Mouse (Mus musculus): ENCODE data around the gene Gm29609.
"Not testable (repeated sequence)": the region's sequence is repeated elsewhere in the genome, so short reads cannot be mapped to it uniquely, and the experiment has no call there.

The Gm29609 gene

GRCm38 (mm10) chr5:31179766-31180630, at the start of gene Gm29609, which contains the start of gene Gtf3c2:
Gene Gm29609 (minus strand): TSS chr5:31179911.
Gene Gtf3c2 (minus strand): TSS chr5:31180144.
- DNase-seq, result peak; percentile 95

GRCm38 (mm10) chr5:31226641-31227040, 46.9 kb upstream of the Gm29609 start:
- no peak for DNase-seq

GRCm38 (mm10) chr5:31222696-31223095, 43.0 kb upstream of the Gm29609 start:
- no peak for DNase-seq

- DNase-seq, result no peak
Measured at GRCm38 (mm10) chr5:31221304-31221945, 41.7 kb upstream of the Gm29609 start.

- DNase-seq, result peak; percentile 99
Measured at GRCm38 (mm10) chr5:31220448-31221303, 41.0 kb upstream of the Gm29609 start, which contains the start of gene Ppm1g. Gene Ppm1g (minus strand): TSS chr5:31220687.

- peak; percentile 33 for DNase-seq
Measured at GRCm38 (mm10) chr5:31219911-31220447, 40.3 kb upstream of the Gm29609 start.

GRCm38 (mm10) chr5:31219474-31219873, 39.8 kb upstream of the Gm29609 start:
- no peak for DNase-seq

- DNase-seq, result no peak
Measured at GRCm38 (mm10) chr5:31219070-31219469, 39.4 kb upstream of the Gm29609 start.

GRCm38 (mm10) chr5:31218294-31218693, 38.6 kb upstream of the Gm29609 start:
- DNase-seq, result no peak

GRCm38 (mm10) chr5:31216554-31216953, 36.8 kb upstream of the Gm29609 start:
- not testable (repeated sequence) for DNase-seq

GRCm38 (mm10) chr5:31204421-31204820, 24.7 kb upstream of the Gm29609 start:
- no peak for DNase-seq

- no peak for DNase-seq
Measured at GRCm38 (mm10) chr5:31203866-31204265, 24.2 kb upstream of the Gm29609 start.

GRCm38 (mm10) chr5:31202933-31203332, 23.2 kb upstream of the Gm29609 start:
- DNase-seq, result no peak

GRCm38 (mm10) chr5:31201742-31202590, 22.3 kb upstream of the Gm29609 start, which contains the start of gene Zfp513:
Gene Zfp513 (minus strand): TSS chr5:31202303.
- peak; percentile 94 for DNase-seq

- DNase-seq, result no peak
Measured at GRCm38 (mm10) chr5:31201042-31201741, 21.5 kb upstream of the Gm29609 start.

GRCm38 (mm10) chr5:31200327-31200768, 20.6 kb upstream of the Gm29609 start:
- DNase-seq, result no peak

- DNase-seq, result no peak
Measured at GRCm38 (mm10) chr5:31199893-31200292, 20.2 kb upstream of the Gm29609 start.

GRCm38 (mm10) chr5:31199321-31199892, 19.7 kb upstream of the Gm29609 start:
- DNase-seq, result no peak

GRCm38 (mm10) chr5:31198616-31199320, 19.1 kb upstream of the Gm29609 start:
- no peak for DNase-seq

- DNase-seq, result no peak
Measured at GRCm38 (mm10) chr5:31198170-31198569, 18.5 kb upstream of the Gm29609 start.

Data from lung, postnatal 14 days (tissue).